Mouse (Mus musculus) lung, adult 2 months (tissue): ENCODE results near the gene Pxn.
A peak's percentile ranks its signal among the peaks of the same experiment; 100 is the strongest.

Source experiments
- CTCF ChIP-seq: fragments of 200-500 bp; IDR thresholded peaks from 2 replicates; pipeline ENCODE4 v1.5.1; 2011; ENCODE audit warnings: mild to moderate bottlenecking, low read length, control low read depth; ENCODE audit not compliant: insufficient read depth
- POLR2A ChIP-seq: fragments of 200-500 bp; IDR thresholded peaks from 2 replicates; pipeline ENCODE4 v1.6.1; 2011; ENCODE audit warnings: low read depth, mild to moderate bottlenecking, control low read depth, low read length, borderline replicate concordance; ENCODE audit errors: extremely low read depth

DNA sequence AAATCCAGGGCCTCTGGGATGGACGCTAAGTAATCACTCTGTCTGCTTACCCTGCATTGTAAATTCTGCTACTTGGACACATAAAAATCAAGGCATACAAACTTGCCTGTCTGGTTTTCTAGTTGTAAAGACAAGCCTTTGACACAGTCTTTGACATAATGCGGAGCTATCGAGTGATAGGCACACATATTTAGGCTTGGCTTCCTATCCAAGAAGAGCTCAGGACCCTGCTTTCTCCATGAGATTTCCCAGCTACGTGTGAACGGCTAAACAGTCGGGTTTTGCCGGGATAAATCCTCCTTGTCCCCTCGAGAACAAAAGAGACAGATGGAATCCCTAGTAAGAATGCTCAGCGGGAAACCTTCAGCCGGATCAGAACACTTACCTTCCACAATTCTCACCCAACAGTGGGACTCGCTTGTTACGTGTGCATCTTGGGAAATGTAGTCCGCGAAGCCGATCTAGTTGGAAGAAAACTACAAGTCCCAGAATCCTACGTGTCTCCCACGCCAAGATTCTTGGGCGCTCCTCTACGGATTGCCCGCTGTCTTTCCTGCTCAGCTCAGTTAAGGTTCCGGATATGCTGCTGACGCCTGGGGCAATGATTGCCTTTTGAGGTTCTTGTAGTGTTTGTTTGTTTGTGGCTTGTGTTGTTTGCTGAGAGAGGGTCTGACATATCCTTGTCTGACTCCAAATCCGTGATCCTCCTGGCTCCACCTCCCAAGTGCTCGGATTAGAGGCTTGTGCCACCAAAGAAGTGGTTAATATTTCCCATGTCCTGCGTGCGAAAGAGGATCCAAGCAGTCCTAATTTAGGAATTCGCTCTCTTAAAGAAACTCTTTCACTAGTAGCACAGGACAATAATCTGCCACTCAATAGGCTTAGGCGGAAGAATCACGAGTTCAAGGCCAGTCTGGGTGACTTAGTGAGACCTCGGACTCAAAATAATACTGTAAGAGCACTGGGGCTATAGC is 22.2 kb upstream of the Pxn start, which contains the start of gene Sirt4:
- TF ChIP-seq POLR2A (peak; percentile 86; the same call in 1 of the 2 replicates), CTCF (no peak)
